Mouse (Mus musculus): ENCODE data around the gene Cpm. TPM values are rescaled to one million over a fixed set of nuclear protein-coding genes. Genes with fewer than 3 reads are reported as not detected.

Cpm gene
- polyA plus RNA-seq, 1 experiment from 2014 or later: 83.7 TPM

DNA sequence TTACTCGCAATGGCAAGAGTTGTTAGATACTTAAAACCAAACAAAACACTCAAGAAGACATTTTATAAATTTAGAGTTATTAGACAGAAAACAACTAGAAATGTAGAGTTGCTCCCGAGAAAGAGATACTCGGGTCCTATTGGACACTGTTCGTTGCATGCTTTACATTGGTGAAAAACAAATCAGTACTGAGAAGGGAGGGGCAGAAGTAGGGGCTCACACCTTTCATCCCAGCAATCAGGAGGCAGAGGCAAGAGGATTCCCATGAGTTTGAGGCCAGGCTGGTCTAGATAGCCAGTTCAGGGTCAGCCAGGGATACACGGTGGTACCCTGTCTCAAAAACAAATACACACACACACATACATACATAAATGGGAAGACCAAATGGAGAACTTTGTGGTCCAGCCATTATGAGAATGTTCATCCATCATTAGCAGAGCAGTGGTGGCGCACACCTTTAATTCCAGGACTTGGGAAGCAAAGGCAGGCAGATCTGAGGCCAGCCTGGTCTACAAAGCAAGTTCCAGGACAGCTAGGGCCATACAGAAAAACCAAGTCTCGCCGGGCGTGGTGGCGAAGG is 62.2 kb downstream of the Cpm start:
- 93% methylated on average over 10 of the region's 10 CpGs for WGBS
- Histone ChIP-seq H3K36me3 (ENCODE audit: control insufficient read depth, insufficient read depth, low read length) (peaks cover 63% of the 10 kb centered on the region), H3K27ac (ENCODE audit: low read length) (no peak overlapping the region)

DNA sequence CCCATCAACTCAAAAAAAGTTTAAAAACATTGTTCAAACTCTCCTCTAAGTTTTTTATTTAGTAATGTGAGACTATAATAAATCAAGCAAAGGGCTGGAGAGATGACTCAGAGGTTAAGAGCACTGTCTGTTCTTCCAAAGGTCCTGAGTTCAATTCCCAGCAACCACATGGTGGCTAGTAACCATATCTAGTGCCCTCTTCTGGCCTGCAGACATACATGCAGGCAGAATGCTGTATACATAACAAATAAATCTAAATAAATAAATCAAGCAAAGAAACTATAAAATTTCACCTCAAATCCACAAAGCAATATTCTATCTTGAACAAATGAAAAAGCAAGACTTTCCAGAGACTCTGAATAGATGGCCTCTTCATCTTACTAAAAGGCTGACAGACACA is 62.9 kb downstream of the Cpm start:
- peaks cover 69% of the 10 kb centered on the region for H3K36me3 ChIP-seq (ENCODE audit: control insufficient read depth, insufficient read depth, low read length)
- no peak overlapping the region for H3K4me2 ChIP-seq (ENCODE audit: low read depth, low read length)
- no peaks in the 10 kb centered on the region for H3K4me1 ChIP-seq (replicated peaks; ENCODE audit: control insufficient read depth, insufficient read depth, low read length)
- no peaks in the 10 kb centered on the region for H3K27me3 ChIP-seq (ENCODE audit: control insufficient read depth, insufficient read depth, low read depth, low read length)
- H3K9ac ChIP-seq (ENCODE audit: low read length): no peak overlapping the region
- no peaks in the 10 kb centered on the region for H3K9me3 ChIP-seq (ENCODE audit: control insufficient read depth, low read length)
- H3K27ac ChIP-seq (ENCODE audit: low read length): no peak overlapping the region
- no peak for ATAC-seq (ENCODE audit: low read depth)
- no peak overlapping the region for H3K4me3 ChIP-seq (ENCODE audit: low read length)

More for the DNA sequence above, 62.2 kb downstream of the Cpm start:
- no peaks in the 10 kb centered on the region for H3K9me3 ChIP-seq (ENCODE audit: control insufficient read depth, low read length)
- H3K9ac ChIP-seq (ENCODE audit: low read length): no peak overlapping the region
- H3K27me3 ChIP-seq (ENCODE audit: control insufficient read depth, insufficient read depth, low read depth, low read length): no peaks in the 10 kb centered on the region
- H3K4me2 ChIP-seq (ENCODE audit: low read depth, low read length): no peak overlapping the region
- ATAC-seq (ENCODE audit: low read depth): no peak
- no peaks in the 10 kb centered on the region for H3K4me1 ChIP-seq (replicated peaks; ENCODE audit: control insufficient read depth, insufficient read depth, low read length)
- H3K4me3 ChIP-seq (ENCODE audit: low read length): no peak overlapping the region

DNA sequence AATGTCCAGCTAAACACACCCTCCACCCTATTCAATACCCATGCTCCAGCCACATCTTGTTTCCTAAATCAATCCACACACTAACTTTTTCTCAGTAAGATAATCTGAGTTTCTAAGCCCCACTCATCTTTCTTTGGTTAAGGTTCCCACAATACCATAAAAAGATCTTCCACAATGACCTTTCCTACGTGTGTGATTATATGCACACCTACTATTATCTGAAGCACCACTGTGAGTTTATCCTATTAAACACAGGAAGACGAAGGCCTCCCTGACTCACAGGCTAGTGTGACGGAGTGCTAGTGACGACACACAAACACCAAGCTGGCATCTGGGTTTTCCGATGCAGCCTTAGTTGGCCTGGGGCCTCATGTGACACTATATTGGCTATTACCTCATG is 63.7 kb downstream of the Cpm start:
- H3K4me1 ChIP-seq (replicated peaks; ENCODE audit: control insufficient read depth, insufficient read depth, low read length): no peaks in the 10 kb centered on the region
- H3K27me3 ChIP-seq (ENCODE audit: control insufficient read depth, insufficient read depth, low read depth, low read length): no peaks in the 10 kb centered on the region
- ATAC-seq (ENCODE audit: low read depth): no peak
- no peak overlapping the region for H3K4me2 ChIP-seq (ENCODE audit: low read depth, low read length)
- peaks cover 77% of the 10 kb centered on the region for H3K36me3 ChIP-seq (ENCODE audit: control insufficient read depth, insufficient read depth, low read length)
- no peak overlapping the region for H3K27ac ChIP-seq (ENCODE audit: low read length)
- H3K9me3 ChIP-seq (ENCODE audit: control insufficient read depth, low read length): no peaks in the 10 kb centered on the region
- H3K4me3 ChIP-seq (ENCODE audit: low read length): no peak overlapping the region
- WGBS: 84% methylated on average over 5 of the region's 5 CpGs
- no peak overlapping the region for H3K9ac ChIP-seq (ENCODE audit: low read length)

DNA sequence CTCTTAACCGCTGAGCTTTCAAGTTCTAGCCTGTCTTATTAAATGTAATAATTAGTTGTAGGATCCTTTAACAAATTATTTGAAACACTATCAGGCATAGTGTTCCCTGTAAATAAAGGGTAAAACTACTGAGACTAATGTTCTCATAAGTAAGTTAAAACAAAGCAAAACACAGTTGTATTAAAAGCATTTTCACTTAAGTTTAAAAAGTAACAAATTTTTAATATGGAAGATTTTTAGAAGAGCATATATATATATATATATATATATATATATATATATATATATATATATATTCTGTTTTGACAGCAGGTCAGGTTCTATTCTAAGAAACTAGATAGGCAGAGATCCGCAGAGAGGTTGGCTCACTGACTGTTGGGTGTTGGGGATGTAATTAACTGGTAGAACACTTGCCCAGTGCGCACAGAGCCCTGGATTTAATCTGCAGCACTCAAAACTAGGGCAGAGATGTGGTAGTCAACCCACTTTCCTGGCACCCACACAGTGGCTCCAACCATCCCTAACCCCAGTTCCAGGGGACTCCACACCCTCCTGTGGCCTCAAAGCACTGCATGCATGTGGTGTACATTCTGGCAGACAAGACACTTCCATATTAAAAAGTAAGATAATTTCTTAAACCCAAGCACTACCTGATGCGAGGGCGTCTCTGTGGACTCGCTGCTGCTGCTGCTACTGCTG is 65.1 kb downstream of the Cpm start:
- no peak overlapping the region for H3K9ac ChIP-seq (ENCODE audit: low read length)
- no peak overlapping the region for H3K4me3 ChIP-seq (ENCODE audit: low read length)
- ATAC-seq (ENCODE audit: low read depth): no peak

DNA sequence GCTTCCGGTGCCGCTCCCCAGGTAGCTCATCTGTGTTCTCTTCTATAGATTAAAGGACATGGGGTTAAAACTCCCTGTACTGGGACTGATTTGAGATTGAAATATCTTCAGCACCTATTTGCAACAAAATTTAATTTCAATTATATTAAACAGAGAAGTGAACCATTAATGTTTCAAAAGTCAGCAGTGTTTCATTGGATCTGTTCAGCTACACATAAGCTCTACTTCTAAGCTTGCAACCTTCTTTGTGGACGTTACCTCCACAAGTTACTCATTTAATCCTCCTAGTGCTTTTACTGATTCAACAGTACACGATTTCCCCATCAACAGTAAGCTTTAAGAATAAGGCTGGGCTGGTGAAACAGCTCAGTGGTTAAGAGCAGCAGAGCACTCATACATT is 65.7 kb downstream of the Cpm start:
- H3K27ac ChIP-seq (ENCODE audit: low read length): no peak overlapping the region
- 90% methylated on average over 4 of the region's 4 CpGs for WGBS

More for the DNA sequence above, 65.1 kb downstream of the Cpm start:
- WGBS: 93% methylated on average over 6 of the region's 6 CpGs
- Histone ChIP-seq H3K4me1 (replicated peaks; ENCODE audit: control insufficient read depth, insufficient read depth, low read length) (no peaks in the 10 kb centered on the region), H3K4me2 (ENCODE audit: low read depth, low read length) (no peak overlapping the region), H3K27ac (ENCODE audit: low read length) (no peak overlapping the region), H3K9me3 (ENCODE audit: control insufficient read depth, low read length) (no peaks in the 10 kb centered on the region), H3K27me3 (ENCODE audit: control insufficient read depth, insufficient read depth, low read depth, low read length) (no peaks in the 10 kb centered on the region), H3K36me3 (ENCODE audit: control insufficient read depth, insufficient read depth, low read length) (peaks cover 77% of the 10 kb centered on the region)

DNA sequence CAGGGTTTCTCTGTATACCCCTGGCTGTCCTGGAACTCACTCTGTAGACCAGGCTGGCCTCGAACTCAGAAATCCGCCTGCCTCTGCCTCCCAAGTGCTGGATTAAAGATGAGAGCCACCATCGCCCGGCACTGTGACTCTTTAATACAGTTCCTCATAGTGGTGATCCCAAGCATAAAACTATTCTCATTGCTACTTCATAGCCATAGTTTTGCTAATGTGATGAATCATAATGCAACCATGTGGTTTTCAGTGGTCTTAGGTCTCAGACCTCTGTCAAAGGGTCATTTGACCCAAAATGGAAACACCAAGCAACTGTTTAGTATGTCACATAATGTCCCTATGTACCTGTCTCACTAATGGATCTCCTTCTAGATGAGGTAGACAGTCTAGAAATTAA is 66.3 kb downstream of the Cpm start:
- Histone ChIP-seq H3K36me3 (ENCODE audit: control insufficient read depth, insufficient read depth, low read length) (peaks cover 79% of the 10 kb centered on the region), H3K27me3 (ENCODE audit: control insufficient read depth, insufficient read depth, low read depth, low read length) (no peaks in the 10 kb centered on the region), H3K4me3 (ENCODE audit: low read length) (no peak overlapping the region), H3K9me3 (ENCODE audit: control insufficient read depth, low read length) (no peaks in the 10 kb centered on the region), H3K4me2 (ENCODE audit: low read depth, low read length) (no peak overlapping the region), H3K9ac (ENCODE audit: low read length) (no peak overlapping the region), H3K4me1 (replicated peaks; ENCODE audit: control insufficient read depth, insufficient read depth, low read length) (no peaks in the 10 kb centered on the region), H3K27ac (ENCODE audit: low read length) (no peak overlapping the region)
- ATAC-seq (ENCODE audit: low read depth): no peak
- WGBS: 94% methylated on average over 4 of the region's 4 CpGs

More for the DNA sequence above, 65.7 kb downstream of the Cpm start:
- no peak overlapping the region for H3K9ac ChIP-seq (ENCODE audit: low read length)
- no peaks in the 10 kb centered on the region for H3K27me3 ChIP-seq (ENCODE audit: control insufficient read depth, insufficient read depth, low read depth, low read length)
- H3K9me3 ChIP-seq (ENCODE audit: control insufficient read depth, low read length): no peaks in the 10 kb centered on the region
- peaks cover 79% of the 10 kb centered on the region for H3K36me3 ChIP-seq (ENCODE audit: control insufficient read depth, insufficient read depth, low read length)
- ATAC-seq (ENCODE audit: low read depth): no peak
- H3K4me1 ChIP-seq (replicated peaks; ENCODE audit: control insufficient read depth, insufficient read depth, low read length): no peaks in the 10 kb centered on the region
- H3K4me2 ChIP-seq (ENCODE audit: low read depth, low read length): no peak overlapping the region
- no peak overlapping the region for H3K4me3 ChIP-seq (ENCODE audit: low read length)

DNA sequence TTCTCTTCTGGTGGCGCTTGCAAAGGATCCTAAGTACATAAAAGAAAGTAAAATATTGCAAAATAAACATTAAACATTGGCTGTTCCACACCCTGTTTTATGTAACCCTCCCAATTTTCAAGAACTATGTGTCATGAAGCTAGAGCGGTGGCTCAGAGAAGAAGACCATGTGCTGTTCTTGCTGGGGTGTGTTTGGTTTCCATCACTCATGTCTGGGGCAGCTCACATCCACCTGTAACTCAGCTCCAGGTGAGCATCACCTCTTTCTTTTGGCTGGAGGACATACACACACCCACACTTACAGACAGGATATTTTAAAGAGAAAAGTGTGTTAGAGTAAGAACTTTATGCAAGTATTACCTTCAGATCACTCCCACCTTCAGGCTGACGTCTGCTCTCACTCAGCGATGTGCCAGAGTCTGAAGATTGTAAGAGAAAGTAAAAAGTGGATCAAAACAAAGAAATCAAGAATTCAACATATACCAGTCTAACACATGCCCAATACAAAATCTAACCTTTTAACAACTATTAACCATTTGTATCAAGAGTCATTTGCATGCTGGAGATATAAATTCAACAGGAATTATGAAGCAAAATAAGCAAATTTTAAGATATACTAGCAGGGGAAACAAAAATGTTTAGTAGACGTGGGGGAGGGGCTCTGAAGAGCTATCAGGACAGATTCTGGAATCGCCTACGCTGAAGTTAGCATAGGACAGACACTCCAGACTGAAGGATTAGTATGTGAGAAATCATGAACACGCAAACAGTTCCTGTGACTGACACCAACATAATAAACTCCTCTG is 66.9 kb downstream of the Cpm start:
- Histone ChIP-seq H3K27ac (ENCODE audit: low read length) (no peak overlapping the region), H3K4me2 (ENCODE audit: low read depth, low read length) (no peak overlapping the region), H3K9me3 (ENCODE audit: control insufficient read depth, low read length) (no peaks in the 10 kb centered on the region), H3K27me3 (ENCODE audit: control insufficient read depth, insufficient read depth, low read depth, low read length) (no peaks in the 10 kb centered on the region), H3K4me3 (ENCODE audit: low read length) (no peak overlapping the region), H3K9ac (ENCODE audit: low read length) (no peak overlapping the region), H3K36me3 (ENCODE audit: control insufficient read depth, insufficient read depth, low read length) (peaks cover 75% of the 10 kb centered on the region), H3K4me1 (replicated peaks; ENCODE audit: control insufficient read depth, insufficient read depth, low read length) (no peaks in the 10 kb centered on the region)
- ATAC-seq (ENCODE audit: low read depth): no peak
- 82% methylated on average over 8 of the region's 8 CpGs for WGBS

DNA sequence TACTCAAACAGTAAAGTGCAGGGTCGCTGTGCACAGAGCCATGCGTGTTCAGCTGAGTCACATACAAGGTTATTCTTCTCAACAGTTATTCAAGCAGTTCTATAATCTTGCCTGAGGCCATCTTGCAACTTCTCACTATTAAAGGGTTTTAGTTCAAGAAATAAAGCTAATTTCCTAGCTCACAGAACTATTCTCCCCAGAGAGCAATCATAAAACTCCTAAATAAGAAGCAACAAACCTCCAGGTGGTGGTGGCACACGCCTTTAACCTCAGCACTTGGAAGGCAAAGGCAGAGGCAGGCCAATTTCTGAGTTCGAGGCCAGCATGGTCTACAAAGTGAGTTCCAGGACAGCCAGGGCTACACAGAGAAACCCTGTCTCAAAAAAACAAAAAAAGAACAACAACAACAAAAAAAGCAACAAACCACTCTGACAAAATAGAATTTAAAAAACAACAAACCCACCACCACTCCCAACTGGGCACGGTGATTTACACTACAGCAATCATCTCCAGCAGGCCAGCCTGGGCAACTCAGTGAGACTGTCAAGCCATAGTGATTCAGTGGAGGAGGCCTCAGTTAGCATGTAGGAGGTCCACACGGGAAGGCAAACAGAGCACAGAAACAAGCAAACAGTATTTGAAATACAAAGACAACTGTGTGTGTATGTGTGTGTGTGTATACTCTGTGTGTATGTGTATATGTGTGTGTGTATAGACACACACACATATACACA is 67.7 kb downstream of the Cpm start:
- Histone ChIP-seq H3K36me3 (ENCODE audit: control insufficient read depth, insufficient read depth, low read length) (peaks cover 75% of the 10 kb centered on the region), H3K4me1 (replicated peaks; ENCODE audit: control insufficient read depth, insufficient read depth, low read length) (no peaks in the 10 kb centered on the region), H3K4me3 (ENCODE audit: low read length) (no peak overlapping the region), H3K9me3 (ENCODE audit: control insufficient read depth, low read length) (no peaks in the 10 kb centered on the region), H3K27ac (ENCODE audit: low read length) (no peak overlapping the region), H3K9ac (ENCODE audit: low read length) (no peak overlapping the region), H3K4me2 (ENCODE audit: low read depth, low read length) (no peak overlapping the region), H3K27me3 (ENCODE audit: control insufficient read depth, insufficient read depth, low read depth, low read length) (no peaks in the 10 kb centered on the region)
- 89% methylated on average over 6 of the region's 6 CpGs for WGBS
- ATAC-seq (ENCODE audit: low read depth): no peak

DNA sequence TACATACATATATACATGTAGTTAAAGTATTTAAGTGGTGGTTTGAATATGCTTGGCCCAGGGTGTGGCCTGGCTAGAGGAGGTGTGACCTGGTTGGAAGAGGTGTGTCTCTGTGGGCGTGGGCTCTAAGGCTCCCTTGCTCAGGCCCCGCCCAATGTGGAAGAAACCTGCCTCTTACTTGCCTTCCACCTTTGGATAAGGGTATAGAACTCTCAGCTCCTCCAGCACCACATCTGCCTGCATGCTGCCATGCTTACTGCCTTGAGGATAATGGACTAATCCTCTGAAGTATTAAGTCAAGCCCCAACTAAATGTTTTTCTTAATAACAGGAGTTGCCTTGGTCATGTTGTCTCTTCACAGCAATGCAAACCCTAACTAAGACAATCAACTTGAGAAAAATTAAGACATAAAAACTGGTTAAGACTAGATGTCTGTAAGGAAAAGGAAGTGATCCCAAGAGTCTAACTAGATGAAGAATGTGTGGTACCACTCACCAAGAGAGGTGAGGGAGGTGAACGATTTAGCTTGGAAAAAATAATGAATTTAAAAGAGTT is 68.3 kb downstream of the Cpm start:
- Histone ChIP-seq H3K27me3 (ENCODE audit: control insufficient read depth, insufficient read depth, low read depth, low read length) (no peaks in the 10 kb centered on the region), H3K27ac (ENCODE audit: low read length) (no peak overlapping the region), H3K9me3 (ENCODE audit: control insufficient read depth, low read length) (no peaks in the 10 kb centered on the region), H3K4me2 (ENCODE audit: low read depth, low read length) (no peak overlapping the region), H3K4me3 (ENCODE audit: low read length) (no peak overlapping the region), H3K4me1 (replicated peaks; ENCODE audit: control insufficient read depth, insufficient read depth, low read length) (no peaks in the 10 kb centered on the region), H3K36me3 (ENCODE audit: control insufficient read depth, insufficient read depth, low read length) (peaks cover 70% of the 10 kb centered on the region), H3K9ac (ENCODE audit: low read length) (no peak overlapping the region)
- no peak for ATAC-seq (ENCODE audit: low read depth)
- WGBS: 94% methylated on average over 3 of the region's 3 CpGs

All from lung, embryonic 16.5 days (tissue).